Mouse (Mus musculus): ENCODE results near the gene Thyn1. TPM values are rescaled to one million over a fixed set of nuclear protein-coding genes. Genes with fewer than 3 reads are reported as not detected.

Gene Thyn1
- polyA plus RNA-seq (2014; fragmentation: Nextera tagmentation; extraction: Ambion mirVana), result 111 TPM in 2 replicates

GRCm38 (mm10) chr9:26999461-27000395 is at the start of gene Thyn1, which contains the start of gene Acad8:
TSS of gene Thyn1 (plus strand) at chr9:26999710.
TSS of gene Acad8 (minus strand) at chr9:26999566.
- Histone ChIP-seq H3K36me3 (ENCODE audit: control insufficient read depth, insufficient read depth, low read length) (peaks cover 3% of the 10 kb centered on the region; the same call in 1 of the 2 replicates), H3K4me2 (peak within 1 kb of the TSS; percentile 91), H3K9ac (ENCODE audit: low read depth, low read length) (peak within 1 kb of the TSS; percentile 91), H3K4me3 (ENCODE audit: low read depth, low read length) (peak within 1 kb of the TSS; percentile 84), H3K4me1 (ENCODE audit: control insufficient read depth, insufficient read depth, low read length) (peaks cover 9% of the 10 kb centered on the region), H3K27me3 (ENCODE audit: control insufficient read depth, insufficient read depth, low read length) (no peaks in the 10 kb centered on the region), H3K9me3 (replicated peaks; ENCODE audit: control insufficient read depth, low read length) (no peaks in the 10 kb centered on the region), H3K27ac (ENCODE audit: low read depth, low read length) (peak within 1 kb of the TSS; percentile 35)
- ATAC-seq (replicated peaks; ENCODE audit: insufficient number of reproducible peaks, low FRiP score, low TSS enrichment), result peak; percentile 99
- 2% methylated on average over 35 of the region's 35 CpGs for WGBS (ENCODE audit: insufficient replicate concordance)

GRCm38 (mm10) chr9:26977754-26978153 is 21.8 kb upstream of the Thyn1 start:
- Histone ChIP-seq H3K9ac (ENCODE audit: low read depth, low read length) (no peak overlapping the region), H3K4me1 (ENCODE audit: control insufficient read depth, insufficient read depth, low read length) (no peaks in the 10 kb centered on the region), H3K27ac (ENCODE audit: low read depth, low read length) (no peak overlapping the region), H3K4me2 (no peak overlapping the region), H3K9me3 (replicated peaks; ENCODE audit: control insufficient read depth, low read length) (no peaks in the 10 kb centered on the region), H3K27me3 (ENCODE audit: control insufficient read depth, insufficient read depth, low read length) (no peaks in the 10 kb centered on the region), H3K36me3 (ENCODE audit: control insufficient read depth, insufficient read depth, low read length) (peaks cover 25% of the 10 kb centered on the region), H3K4me3 (ENCODE audit: low read depth, low read length) (no peak overlapping the region)
- ATAC-seq (replicated peaks; ENCODE audit: insufficient number of reproducible peaks, low FRiP score, low TSS enrichment), result no peak
- WGBS (ENCODE audit: insufficient replicate concordance), result 73% methylated on average over 9 of the region's 9 CpGs

GRCm38 (mm10) chr9:26978776-26979175 is 20.7 kb upstream of the Thyn1 start:
- no peak overlapping the region for H3K4me3 ChIP-seq (ENCODE audit: low read depth, low read length)
- H3K36me3 ChIP-seq (ENCODE audit: control insufficient read depth, insufficient read depth, low read length), result peaks cover 25% of the 10 kb centered on the region
- H3K27ac ChIP-seq (ENCODE audit: low read depth, low read length), result no peak overlapping the region
- 86% methylated on average over 3 of the region's 3 CpGs for WGBS (ENCODE audit: insufficient replicate concordance)
- ATAC-seq (replicated peaks; ENCODE audit: insufficient number of reproducible peaks, low FRiP score, low TSS enrichment), result no peak
- H3K9me3 ChIP-seq (replicated peaks; ENCODE audit: control insufficient read depth, low read length), result no peaks in the 10 kb centered on the region
- H3K4me2 ChIP-seq, result no peak overlapping the region
- no peaks in the 10 kb centered on the region for H3K27me3 ChIP-seq (ENCODE audit: control insufficient read depth, insufficient read depth, low read length)
- H3K4me1 ChIP-seq (ENCODE audit: control insufficient read depth, insufficient read depth, low read length), result no peaks in the 10 kb centered on the region
- H3K9ac ChIP-seq (ENCODE audit: low read depth, low read length), result no peak overlapping the region

- ATAC-seq (replicated peaks; ENCODE audit: insufficient number of reproducible peaks, low FRiP score, low TSS enrichment), result no peak
- 89% methylated on average over 2 of the region's 2 CpGs for WGBS (ENCODE audit: insufficient replicate concordance)
- Histone ChIP-seq H3K4me1 (ENCODE audit: control insufficient read depth, insufficient read depth, low read length) (no peaks in the 10 kb centered on the region), H3K4me3 (ENCODE audit: low read depth, low read length) (no peak overlapping the region), H3K9me3 (replicated peaks; ENCODE audit: control insufficient read depth, low read length) (no peaks in the 10 kb centered on the region), H3K27ac (ENCODE audit: low read depth, low read length) (no peak overlapping the region), H3K4me2 (no peak overlapping the region), H3K27me3 (ENCODE audit: control insufficient read depth, insufficient read depth, low read length) (no peaks in the 10 kb centered on the region), H3K36me3 (ENCODE audit: control insufficient read depth, insufficient read depth, low read length) (peaks cover 19% of the 10 kb centered on the region; the same call in 1 of the 2 replicates), H3K9ac (ENCODE audit: low read depth, low read length) (no peak overlapping the region)
Measured at GRCm38 (mm10) chr9:26985090-26985613, 14.4 kb upstream of the Thyn1 start.

GRCm38 (mm10) chr9:26985668-26986277 is 13.7 kb upstream of the Thyn1 start:
- WGBS (ENCODE audit: insufficient replicate concordance), result 84% methylated on average over 6 of the region's 6 CpGs
- Histone ChIP-seq H3K9ac (ENCODE audit: low read depth, low read length) (no peak overlapping the region), H3K4me2 (no peak overlapping the region), H3K27ac (ENCODE audit: low read depth, low read length) (no peak overlapping the region), H3K4me1 (ENCODE audit: control insufficient read depth, insufficient read depth, low read length) (no peaks in the 10 kb centered on the region), H3K27me3 (ENCODE audit: control insufficient read depth, insufficient read depth, low read length) (no peaks in the 10 kb centered on the region), H3K4me3 (ENCODE audit: low read depth, low read length) (no peak overlapping the region), H3K9me3 (replicated peaks; ENCODE audit: control insufficient read depth, low read length) (no peaks in the 10 kb centered on the region), H3K36me3 (ENCODE audit: control insufficient read depth, insufficient read depth, low read length) (peaks cover 21% of the 10 kb centered on the region; the same call in 1 of the 2 replicates)
- no peak for ATAC-seq (replicated peaks; ENCODE audit: insufficient number of reproducible peaks, low FRiP score, low TSS enrichment)

GRCm38 (mm10) chr9:26990181-26990580 is 9.3 kb upstream of the Thyn1 start:
- H3K27me3 ChIP-seq (ENCODE audit: control insufficient read depth, insufficient read depth, low read length), result no peaks in the 10 kb centered on the region
- no peaks in the 10 kb centered on the region for H3K9me3 ChIP-seq (replicated peaks; ENCODE audit: control insufficient read depth, low read length)
- peaks cover 19% of the 10 kb centered on the region; the same call in 1 of the 2 replicates for H3K36me3 ChIP-seq (ENCODE audit: control insufficient read depth, insufficient read depth, low read length)
- no peak overlapping the region for H3K27ac ChIP-seq (ENCODE audit: low read depth, low read length)
- H3K4me1 ChIP-seq (ENCODE audit: control insufficient read depth, insufficient read depth, low read length), result no peaks in the 10 kb centered on the region
- no peak overlapping the region for H3K9ac ChIP-seq (ENCODE audit: low read depth, low read length)
- H3K4me2 ChIP-seq, result no peak overlapping the region
- H3K4me3 ChIP-seq (ENCODE audit: low read depth, low read length), result no peak overlapping the region
- ATAC-seq (replicated peaks; ENCODE audit: insufficient number of reproducible peaks, low FRiP score, low TSS enrichment), result no peak
- WGBS (ENCODE audit: insufficient replicate concordance), result 84% methylated on average over 4 of the region's 4 CpGs

- no peak for ATAC-seq (replicated peaks; ENCODE audit: insufficient number of reproducible peaks, low FRiP score, low TSS enrichment)
- Histone ChIP-seq H3K27me3 (ENCODE audit: control insufficient read depth, insufficient read depth, low read length) (no peaks in the 10 kb centered on the region), H3K4me3 (ENCODE audit: low read depth, low read length) (no peak overlapping the region), H3K9me3 (replicated peaks; ENCODE audit: control insufficient read depth, low read length) (no peaks in the 10 kb centered on the region), H3K36me3 (ENCODE audit: control insufficient read depth, insufficient read depth, low read length) (peaks cover 10% of the 10 kb centered on the region; the same call in 1 of the 2 replicates), H3K27ac (ENCODE audit: low read depth, low read length) (no peak overlapping the region), H3K9ac (ENCODE audit: low read depth, low read length) (no peak overlapping the region), H3K4me2 (no peak overlapping the region), H3K4me1 (ENCODE audit: control insufficient read depth, insufficient read depth, low read length) (no peaks in the 10 kb centered on the region)
- 93% methylated on average over 10 of the region's 10 CpGs for WGBS (ENCODE audit: insufficient replicate concordance)
Measured at GRCm38 (mm10) chr9:26993118-26993517, 6.4 kb upstream of the Thyn1 start.

GRCm38 (mm10) chr9:26993900-26994299 is 5.6 kb upstream of the Thyn1 start:
- no peaks in the 10 kb centered on the region for H3K9me3 ChIP-seq (replicated peaks; ENCODE audit: control insufficient read depth, low read length)
- no peak overlapping the region for H3K4me3 ChIP-seq (ENCODE audit: low read depth, low read length)
- H3K36me3 ChIP-seq (ENCODE audit: control insufficient read depth, insufficient read depth, low read length), result peaks cover 10% of the 10 kb centered on the region; the same call in 1 of the 2 replicates
- whole genome bisulfite sequencing (ENCODE audit: insufficient replicate concordance), result 76% methylated on average over 3 of the region's 3 CpGs
- no peak overlapping the region for H3K4me2 ChIP-seq
- H3K4me1 ChIP-seq (ENCODE audit: control insufficient read depth, insufficient read depth, low read length), result no peaks in the 10 kb centered on the region
- no peaks in the 10 kb centered on the region for H3K27me3 ChIP-seq (ENCODE audit: control insufficient read depth, insufficient read depth, low read length)
- H3K9ac ChIP-seq (ENCODE audit: low read depth, low read length), result no peak overlapping the region
- no peak for ATAC-seq (replicated peaks; ENCODE audit: insufficient number of reproducible peaks, low FRiP score, low TSS enrichment)
- no peak overlapping the region for H3K27ac ChIP-seq (ENCODE audit: low read depth, low read length)

All from heart, embryonic 11.5 days (tissue).